Mouse (Mus musculus): Measurements from ENCODE around the gene Memo1. TPM values are rescaled to one million over a fixed set of nuclear protein-coding genes. Genes with fewer than 3 reads are reported as not detected.
A peak's percentile ranks its signal among the peaks of the same experiment; 100 is the strongest.
"Not testable (repeated sequence)": the region's sequence is repeated elsewhere in the genome, so short reads cannot be mapped to it uniquely, and the experiment has no call there.

The Memo1 gene
- polyA plus RNA-seq, 1 experiment from 2014 or later = 85.9 TPM

DNA sequence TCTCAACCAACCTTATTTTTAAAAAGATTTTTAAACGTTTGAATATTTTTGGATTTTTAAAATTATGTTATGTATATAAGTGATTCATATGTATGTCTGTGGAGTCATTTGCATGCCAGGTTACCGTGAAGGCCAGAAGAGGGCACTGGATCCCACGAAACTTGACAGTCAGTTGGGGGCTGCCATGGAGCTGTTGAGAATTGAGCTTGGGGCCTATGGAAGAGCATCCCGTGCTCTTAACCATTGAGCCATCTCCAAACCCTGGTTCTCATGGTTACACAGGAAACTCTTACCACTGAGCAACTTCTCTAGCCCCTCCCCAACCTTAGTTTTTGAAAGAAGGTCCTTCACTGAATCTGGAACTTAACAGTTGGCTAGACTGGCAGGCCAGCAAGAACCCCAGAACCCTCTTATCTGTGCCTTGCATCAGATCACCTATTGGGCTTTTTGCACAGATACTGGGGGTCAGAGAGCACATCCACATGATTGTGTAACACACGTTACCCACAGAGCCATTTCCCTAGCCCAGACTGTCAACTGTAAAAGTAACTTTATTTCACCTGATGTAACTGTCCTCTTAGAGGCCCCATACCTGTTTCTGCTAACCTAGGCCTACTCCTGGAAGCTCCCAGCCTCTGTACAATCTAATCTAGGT lies 27.2 kb upstream of the Memo1 start:
- no peaks in the 10 kb centered on the region for H3K9me3 ChIP-seq (ENCODE audit: control insufficient read depth, low read length)
- H3K27ac ChIP-seq (ENCODE audit: low read depth, low read length) = no peak overlapping the region
- H3K4me2 ChIP-seq = no peak overlapping the region
- no peaks in the 10 kb centered on the region for H3K27me3 ChIP-seq (ENCODE audit: control insufficient read depth, insufficient read depth, low read length)
- H3K4me3 ChIP-seq (ENCODE audit: low read depth, low read length) = no peak overlapping the region
- 52% methylated on average over 5 of the region's 5 CpGs for WGBS
- ATAC-seq (ENCODE audit: low FRiP score) = no peak
- H3K9ac ChIP-seq (ENCODE audit: low read length) = no peak overlapping the region
- DNase-seq (ENCODE audit: low spot score, missing footprints) = no peak
- no peaks in the 10 kb centered on the region for H3K4me1 ChIP-seq (ENCODE audit: control insufficient read depth, insufficient read depth, low read length)
- no peaks in the 10 kb centered on the region for H3K36me3 ChIP-seq (ENCODE audit: control insufficient read depth, insufficient read depth, low read length)

DNA sequence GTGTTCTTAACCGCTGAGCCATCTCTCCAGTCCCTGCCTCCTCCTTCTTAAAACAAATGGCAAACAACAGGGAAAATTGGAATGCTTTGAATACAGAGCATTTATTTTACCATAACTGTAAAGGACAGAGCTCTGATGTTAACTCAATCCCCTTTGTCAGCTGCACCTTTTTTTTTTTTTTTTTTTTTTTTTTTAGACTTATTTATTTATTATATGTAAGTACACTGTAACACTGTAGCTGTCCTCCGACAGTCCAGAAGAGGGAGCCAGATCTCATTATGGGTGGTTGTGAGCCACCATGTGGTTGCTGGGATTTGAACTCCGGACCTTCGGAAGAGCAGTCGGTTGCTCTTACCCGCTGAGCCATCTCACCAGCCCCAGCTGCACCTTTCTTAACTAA lies 23.4 kb upstream of the Memo1 start:
- no peak for DNase-seq (ENCODE audit: low spot score, missing footprints)
- H3K4me3 ChIP-seq (ENCODE audit: low read depth, low read length) = no peak overlapping the region
- H3K36me3 ChIP-seq (ENCODE audit: control insufficient read depth, insufficient read depth, low read length) = no peaks in the 10 kb centered on the region
- no peak overlapping the region for H3K4me2 ChIP-seq
- no peaks in the 10 kb centered on the region for H3K9me3 ChIP-seq (ENCODE audit: control insufficient read depth, low read length)
- H3K9ac ChIP-seq (ENCODE audit: low read length) = no peak overlapping the region
- ATAC-seq (ENCODE audit: low FRiP score) = no peak
- H3K4me1 ChIP-seq (ENCODE audit: control insufficient read depth, insufficient read depth, low read length) = peaks cover 10% of the 10 kb centered on the region; the same call in 1 of the 2 replicates
- no peaks in the 10 kb centered on the region for H3K27me3 ChIP-seq (ENCODE audit: control insufficient read depth, insufficient read depth, low read length)
- H3K27ac ChIP-seq (ENCODE audit: low read depth, low read length) = no peak overlapping the region
- 93% methylated on average over 6 of the region's 6 CpGs for WGBS

- peak overlapping the region; percentile 87 for H3K9ac ChIP-seq (ENCODE audit: low read length)
- H3K4me1 ChIP-seq (ENCODE audit: control insufficient read depth, insufficient read depth, low read length) = peaks cover 10% of the 10 kb centered on the region; the same call in 1 of the 2 replicates
- ATAC-seq (ENCODE audit: low FRiP score) (peak; percentile 96), DNase-seq (ENCODE audit: low spot score, missing footprints) (peak; percentile 99)
- peak overlapping the region; percentile 76 for H3K4me3 ChIP-seq (ENCODE audit: low read depth, low read length)
- peak overlapping the region; percentile 92 for H3K27ac ChIP-seq (ENCODE audit: low read depth, low read length)
- H3K4me2 ChIP-seq = peak overlapping the region; percentile 72
- H3K9me3 ChIP-seq (ENCODE audit: control insufficient read depth, low read length) = no peaks in the 10 kb centered on the region
- no peaks in the 10 kb centered on the region for H3K27me3 ChIP-seq (ENCODE audit: control insufficient read depth, insufficient read depth, low read length)
- H3K36me3 ChIP-seq (ENCODE audit: control insufficient read depth, insufficient read depth, low read length) = no peaks in the 10 kb centered on the region
- WGBS = under 1% methylated on average over 48 of the region's 48 CpGs
Measured at GRCm38 (mm10) chr17:74316309-74316863, 21.1 kb upstream of the Memo1 start.

DNA sequence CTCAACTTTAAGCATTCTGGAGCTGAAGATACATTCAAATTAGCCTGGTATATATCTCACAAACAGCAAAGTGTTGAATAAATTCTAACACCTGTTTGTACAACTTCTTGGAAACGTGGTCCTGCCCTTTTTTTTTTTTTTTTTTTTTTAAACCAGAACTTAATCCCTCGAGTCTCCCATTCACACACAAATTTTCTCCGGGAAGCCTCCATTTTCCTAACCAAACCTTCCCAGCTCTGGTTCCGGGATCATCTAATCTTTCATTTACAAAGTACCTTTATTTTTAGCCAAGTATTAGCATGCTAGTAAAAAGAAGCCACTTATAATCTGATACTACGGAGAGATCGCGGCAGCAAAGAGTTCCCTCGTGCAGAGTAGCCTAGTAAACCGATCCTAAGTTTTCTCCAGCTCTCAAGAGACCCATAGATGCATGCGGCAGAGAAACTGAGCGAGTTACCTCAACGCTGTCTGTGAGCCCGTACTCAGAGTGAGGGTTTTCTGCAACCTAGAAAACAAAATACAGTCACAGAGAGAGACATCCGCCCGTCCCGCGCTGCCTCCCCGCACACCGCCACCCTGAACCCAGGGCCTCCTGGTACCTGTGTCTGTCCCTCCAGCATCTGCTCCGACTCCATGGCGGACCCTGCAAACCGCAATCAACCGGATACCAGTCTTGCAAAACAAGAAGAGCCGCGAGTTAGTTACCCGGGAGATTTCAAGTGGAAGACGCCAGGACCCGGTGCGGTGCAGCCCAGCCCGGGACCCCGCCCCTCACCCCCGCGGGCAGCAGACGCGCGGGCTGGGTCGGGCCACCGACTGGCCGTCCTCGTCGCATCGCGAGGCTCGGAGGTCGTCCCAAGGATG lies 20.4 kb upstream of the Memo1 start:
- Histone ChIP-seq H3K36me3 (ENCODE audit: control insufficient read depth, insufficient read depth, low read length) (no peaks in the 10 kb centered on the region), H3K9ac (ENCODE audit: low read length) (peak overlapping the region; percentile 87), H3K27ac (ENCODE audit: low read depth, low read length) (peak overlapping the region; percentile 92), H3K27me3 (ENCODE audit: control insufficient read depth, insufficient read depth, low read length) (no peaks in the 10 kb centered on the region), H3K4me1 (ENCODE audit: control insufficient read depth, insufficient read depth, low read length) (peaks cover 10% of the 10 kb centered on the region; the same call in 1 of the 2 replicates), H3K4me3 (ENCODE audit: low read depth, low read length) (peak overlapping the region; percentile 76), H3K9me3 (ENCODE audit: control insufficient read depth, low read length) (no peaks in the 10 kb centered on the region), H3K4me2 (peak overlapping the region; percentile 72)
- under 1% methylated on average over 45 of the region's 45 CpGs for WGBS
- ATAC-seq (ENCODE audit: low FRiP score) (no peak), DNase-seq (ENCODE audit: low spot score, missing footprints) (no peak)

DNA sequence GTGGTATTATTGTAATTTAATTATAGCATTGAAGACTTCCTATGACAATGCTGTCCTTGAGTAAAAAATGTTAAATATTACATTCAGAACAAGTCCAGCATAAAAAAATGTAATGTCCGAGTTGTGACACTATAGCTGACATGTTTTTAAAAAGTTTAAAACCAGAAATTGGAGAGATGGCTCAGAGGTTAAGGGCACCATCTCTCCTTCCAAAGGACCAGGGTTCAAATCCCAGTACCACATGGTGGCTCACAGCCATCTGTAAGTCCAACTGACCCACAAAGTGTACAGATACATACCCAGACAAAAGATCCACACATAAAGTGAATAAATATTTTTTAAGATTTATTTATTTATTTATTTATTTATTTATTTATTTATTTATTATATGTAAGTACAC lies 10.7 kb upstream of the Memo1 start:
- H3K9me3 ChIP-seq (ENCODE audit: control insufficient read depth, low read length) = no peaks in the 10 kb centered on the region
- peak; percentile 75 for DNase-seq (ENCODE audit: low spot score, missing footprints)
- no peaks in the 10 kb centered on the region for H3K4me1 ChIP-seq (ENCODE audit: control insufficient read depth, insufficient read depth, low read length)
- 95% methylated on average over 1 of the region's 1 CpGs for WGBS
- H3K4me2 ChIP-seq = no peak overlapping the region
- H3K9ac ChIP-seq (ENCODE audit: low read length) = no peak overlapping the region
- no peak for ATAC-seq (ENCODE audit: low FRiP score)
- H3K4me3 ChIP-seq (ENCODE audit: low read depth, low read length) = no peak overlapping the region
- no peaks in the 10 kb centered on the region for H3K27me3 ChIP-seq (ENCODE audit: control insufficient read depth, insufficient read depth, low read length)
- peaks cover 4% of the 10 kb centered on the region for H3K36me3 ChIP-seq (ENCODE audit: control insufficient read depth, insufficient read depth, low read length)
- H3K27ac ChIP-seq (ENCODE audit: low read depth, low read length) = no peak overlapping the region

GRCm38 (mm10) chr17:74305616-74306015 lies 10.3 kb upstream of the Memo1 start:
- Histone ChIP-seq H3K36me3 (ENCODE audit: control insufficient read depth, insufficient read depth, low read length) (peaks cover 6% of the 10 kb centered on the region), H3K4me1 (ENCODE audit: control insufficient read depth, insufficient read depth, low read length) (no peaks in the 10 kb centered on the region), H3K9ac (ENCODE audit: low read length) (no peak overlapping the region), H3K27me3 (ENCODE audit: control insufficient read depth, insufficient read depth, low read length) (no peaks in the 10 kb centered on the region), H3K27ac (ENCODE audit: low read depth, low read length) (no peak overlapping the region), H3K9me3 (ENCODE audit: control insufficient read depth, low read length) (no peaks in the 10 kb centered on the region), H3K4me2 (no peak overlapping the region), H3K4me3 (ENCODE audit: low read depth, low read length) (no peak overlapping the region)
- ATAC-seq (ENCODE audit: low FRiP score) = no peak
- peak; percentile 61 for DNase-seq (ENCODE audit: low spot score, missing footprints)
- 92% methylated on average over 4 of the region's 4 CpGs for WGBS

DNA sequence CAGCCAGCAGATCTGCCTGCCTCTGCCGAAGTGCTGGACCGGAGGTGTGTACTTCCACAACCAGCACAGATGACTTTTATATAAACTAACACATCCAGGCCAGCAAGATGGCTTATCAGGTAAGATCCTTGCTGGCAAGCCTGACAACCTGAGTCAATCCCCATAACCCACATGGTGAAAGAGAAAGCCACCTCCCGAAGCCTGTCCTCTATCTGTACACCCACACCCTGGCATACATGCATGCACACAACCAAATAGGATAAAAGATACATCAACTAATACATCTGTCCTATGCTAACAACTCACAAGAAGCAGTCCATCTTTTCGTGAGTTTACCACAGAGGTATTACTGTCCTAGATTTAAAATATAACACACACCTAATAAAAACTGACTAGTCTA lies 8.7 kb upstream of the Memo1 start:
- Histone ChIP-seq H3K36me3 (ENCODE audit: control insufficient read depth, insufficient read depth, low read length) (peaks cover 6% of the 10 kb centered on the region), H3K27me3 (ENCODE audit: control insufficient read depth, insufficient read depth, low read length) (no peaks in the 10 kb centered on the region), H3K4me1 (ENCODE audit: control insufficient read depth, insufficient read depth, low read length) (no peaks in the 10 kb centered on the region), H3K27ac (ENCODE audit: low read depth, low read length) (no peak overlapping the region), H3K4me2 (no peak overlapping the region), H3K4me3 (ENCODE audit: low read depth, low read length) (no peak overlapping the region), H3K9ac (ENCODE audit: low read length) (no peak overlapping the region), H3K9me3 (ENCODE audit: control insufficient read depth, low read length) (no peaks in the 10 kb centered on the region)
- 95% methylated on average over 4 of the region's 4 CpGs for WGBS
- ATAC-seq (ENCODE audit: low FRiP score) (no peak), DNase-seq (ENCODE audit: low spot score, missing footprints) (peak; percentile 35)

DNA sequence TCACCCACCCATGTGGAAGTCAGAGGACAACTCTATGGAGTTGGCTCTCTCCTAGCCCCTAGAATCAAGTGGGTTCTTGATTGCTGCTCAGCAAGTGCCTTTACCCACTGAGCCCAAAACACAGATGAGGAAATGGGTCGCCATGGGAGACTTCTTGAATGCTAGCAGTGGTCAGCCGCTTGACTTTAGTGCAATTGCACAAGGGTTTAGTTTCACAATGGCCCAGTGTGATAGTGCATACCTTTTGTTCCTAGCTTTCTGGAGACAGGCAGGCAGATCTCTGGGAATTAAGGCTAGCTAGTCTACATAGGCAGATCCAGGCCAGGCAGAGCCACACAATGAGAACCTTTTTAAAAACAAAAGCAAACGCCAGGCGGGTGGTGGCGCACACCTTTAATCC lies 4.8 kb upstream of the Memo1 start:
- Histone ChIP-seq H3K27ac (ENCODE audit: low read depth, low read length) (no peak overlapping the region), H3K36me3 (ENCODE audit: control insufficient read depth, insufficient read depth, low read length) (peaks cover 7% of the 10 kb centered on the region; the same call in 1 of the 2 replicates), H3K27me3 (ENCODE audit: control insufficient read depth, insufficient read depth, low read length) (no peaks in the 10 kb centered on the region), H3K9me3 (ENCODE audit: control insufficient read depth, low read length) (no peaks in the 10 kb centered on the region), H3K4me1 (ENCODE audit: control insufficient read depth, insufficient read depth, low read length) (0 out of 2 replicates have a peak, but pooled peaks cover 2% of the 10 kb centered on the region), H3K9ac (ENCODE audit: low read length) (no peak overlapping the region), H3K4me3 (ENCODE audit: low read depth, low read length) (no peak overlapping the region), H3K4me2 (no peak overlapping the region)
- no peak for ATAC-seq (ENCODE audit: low FRiP score)
- peak; percentile 21 for DNase-seq (ENCODE audit: low spot score, missing footprints)
- 82% methylated on average over 5 of the region's 5 CpGs for WGBS

DNA sequence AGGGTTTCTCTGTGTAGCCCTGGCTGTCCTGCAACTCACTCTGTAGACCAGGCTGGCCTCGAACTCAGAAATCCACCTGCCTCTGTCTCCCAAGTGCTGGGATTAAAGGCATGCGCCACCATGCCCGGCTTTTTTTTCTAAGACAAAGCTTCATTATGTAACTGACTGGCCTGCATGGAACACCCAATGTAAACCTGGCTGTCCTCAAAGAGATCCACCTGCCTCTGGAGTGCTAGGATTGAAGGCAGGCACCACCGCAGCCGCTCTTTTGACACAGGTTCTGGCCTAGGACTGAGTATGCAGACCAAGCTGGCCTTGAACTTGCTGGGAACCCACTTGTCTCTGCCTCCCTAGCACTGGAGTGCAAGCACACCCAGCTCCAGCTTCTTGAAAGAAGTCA lies 1.7 kb upstream of the Memo1 start:
- not testable (repeated sequence) for H3K4me3 ChIP-seq (ENCODE audit: low read depth, low read length); H3K4me1 ChIP-seq (ENCODE audit: control insufficient read depth, insufficient read depth, low read length); H3K9me3 ChIP-seq (ENCODE audit: control insufficient read depth, low read length); H3K27ac ChIP-seq (ENCODE audit: low read depth, low read length); ATAC-seq (ENCODE audit: low FRiP score); H3K4me2 ChIP-seq; H3K27me3 ChIP-seq (ENCODE audit: control insufficient read depth, insufficient read depth, low read length); H3K36me3 ChIP-seq (ENCODE audit: control insufficient read depth, insufficient read depth, low read length); H3K9ac ChIP-seq (ENCODE audit: low read length)
- WGBS = 93% methylated on average over 5 of the region's 5 CpGs
- DNase-seq (ENCODE audit: low spot score, missing footprints) = peak; percentile 57

All from midbrain, embryonic 11.5 days (tissue).